Mouse (Mus musculus): ENCODE measurements at regions not wholly inside any gene's neighbourhood (a gene's known extent, or its start where the extent isn't known, plus 50 kb on each side); places are given as distances from the start of the nearest gene placed in this dataset.

DNA sequence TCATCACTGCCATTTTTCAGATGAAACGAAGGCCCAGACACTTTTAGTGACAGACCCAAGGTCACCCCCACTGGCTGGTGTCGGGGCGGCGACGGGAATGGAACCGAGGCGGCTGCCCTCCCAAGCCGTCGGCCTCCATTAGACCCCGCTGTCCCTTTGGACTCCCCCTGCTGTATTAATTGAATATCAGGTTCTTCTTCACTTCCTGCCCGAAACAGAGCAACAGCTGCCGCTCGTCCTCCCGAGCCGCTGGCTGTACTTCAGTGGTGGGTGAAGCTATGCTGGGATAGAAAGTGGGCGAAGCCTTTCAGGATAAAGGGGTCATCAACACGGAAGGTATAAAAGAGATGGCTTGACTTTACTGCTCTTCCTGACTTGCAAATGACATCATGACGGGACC lies 64.4 kb upstream of the Egflam start:
- TF ChIP-seq CTCF (IDR thresholded peaks at IDR 0.05; ENCODE audit: control insufficient read depth, insufficient read depth, low read length): no peak
- TF ChIP-seq POLR2A (IDR thresholded peaks at IDR 0.05; ENCODE audit: borderline replicate concordance, control insufficient read depth, low read depth, low read length): no peak

Measured in bone marrow, adult 2 months (tissue).